Mouse (Mus musculus) gastrocnemius, postnatal 10 days (tissue): Measurements from ENCODE around the gene Trim14. TPM values are rescaled to one million over a fixed set of nuclear protein-coding genes. Genes with fewer than 3 reads are reported as not detected.

Source experiments
- DNase-seq: peaks from one replicate; pipeline ENCODE4 v3.0.0; 2021; ENCODE audit warnings: mixed read lengths
- total RNA-seq, 2 experiments: library from RNA; stranded (reverse); gene quantifications; 2 replicates each; pipeline ENCODE4 v1.2.3; 2021

Trim14 gene
- total RNA-seq, 2 experiments from 2014 or later = 0.63 to 0.93 TPM

- no peak for DNase-seq
Measured at GRCm38 (mm10) chr4:46526798-46527557, 9.0 kb downstream of the Trim14 start.

DNA sequence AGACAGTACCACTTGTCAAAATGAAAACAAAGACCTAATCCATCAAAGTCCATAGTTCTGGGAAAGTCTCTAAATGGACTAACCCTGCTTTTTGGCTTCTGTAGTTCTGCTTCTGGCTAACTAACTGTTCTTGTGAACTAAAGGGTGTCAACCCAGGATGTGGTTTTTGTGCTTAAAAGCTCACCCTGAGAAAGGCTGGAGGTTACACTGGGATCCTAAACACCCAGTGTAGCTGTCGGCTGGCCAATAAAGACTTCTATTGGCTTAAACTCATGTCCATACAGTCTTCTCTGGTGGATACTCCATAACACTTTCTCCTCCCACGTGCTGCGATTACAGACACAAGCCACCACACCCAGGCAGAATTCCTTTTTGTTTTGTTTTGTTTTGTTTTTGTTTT is 9.7 kb downstream of the Trim14 start:
- no peak for DNase-seq

DNA sequence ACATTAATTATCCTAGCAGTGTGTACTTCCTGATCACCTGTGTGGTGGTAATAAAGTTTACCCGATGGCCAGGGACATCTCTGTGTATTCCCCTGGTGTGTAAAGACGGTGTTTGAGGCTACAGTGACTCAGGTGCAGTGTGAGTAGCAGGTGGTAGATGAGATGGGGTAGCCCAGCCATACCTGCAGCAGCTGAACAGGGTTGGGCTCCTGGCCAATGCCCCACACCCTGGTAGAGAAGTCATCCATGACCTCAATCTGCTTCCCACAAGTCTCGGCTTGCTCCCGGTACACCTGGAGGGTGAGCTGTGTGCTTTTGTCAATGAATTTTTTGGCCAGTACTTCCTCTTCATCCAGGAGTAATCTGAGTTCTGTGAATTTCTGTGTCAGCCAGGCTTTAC is 12.6 kb downstream of the Trim14 start:
- DNase-seq = no peak

DNA sequence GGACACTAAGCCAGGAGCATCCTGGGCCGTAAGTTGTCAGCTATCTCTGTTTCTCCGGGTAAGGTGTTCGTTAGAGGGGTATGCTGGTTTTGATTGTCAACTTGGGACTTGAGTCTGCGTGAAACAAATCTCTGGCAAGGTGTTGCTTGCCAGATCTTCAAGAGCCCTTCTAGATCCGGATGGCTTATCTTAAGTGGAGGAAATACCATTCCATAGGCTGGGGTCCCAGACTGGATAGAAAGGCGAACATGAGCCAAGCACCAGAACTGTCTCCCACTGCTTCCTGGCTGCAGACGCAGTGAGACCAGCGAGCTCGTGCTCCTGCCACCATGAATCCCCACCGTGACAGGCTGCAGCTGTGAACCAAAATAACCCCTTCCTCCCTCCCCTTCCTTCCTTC is 14.5 kb downstream of the Trim14 start:
- DNase-seq = no peak

- DNase-seq = no peak
Measured at GRCm38 (mm10) chr4:46520491-46520890, 15.4 kb downstream of the Trim14 start.

DNA sequence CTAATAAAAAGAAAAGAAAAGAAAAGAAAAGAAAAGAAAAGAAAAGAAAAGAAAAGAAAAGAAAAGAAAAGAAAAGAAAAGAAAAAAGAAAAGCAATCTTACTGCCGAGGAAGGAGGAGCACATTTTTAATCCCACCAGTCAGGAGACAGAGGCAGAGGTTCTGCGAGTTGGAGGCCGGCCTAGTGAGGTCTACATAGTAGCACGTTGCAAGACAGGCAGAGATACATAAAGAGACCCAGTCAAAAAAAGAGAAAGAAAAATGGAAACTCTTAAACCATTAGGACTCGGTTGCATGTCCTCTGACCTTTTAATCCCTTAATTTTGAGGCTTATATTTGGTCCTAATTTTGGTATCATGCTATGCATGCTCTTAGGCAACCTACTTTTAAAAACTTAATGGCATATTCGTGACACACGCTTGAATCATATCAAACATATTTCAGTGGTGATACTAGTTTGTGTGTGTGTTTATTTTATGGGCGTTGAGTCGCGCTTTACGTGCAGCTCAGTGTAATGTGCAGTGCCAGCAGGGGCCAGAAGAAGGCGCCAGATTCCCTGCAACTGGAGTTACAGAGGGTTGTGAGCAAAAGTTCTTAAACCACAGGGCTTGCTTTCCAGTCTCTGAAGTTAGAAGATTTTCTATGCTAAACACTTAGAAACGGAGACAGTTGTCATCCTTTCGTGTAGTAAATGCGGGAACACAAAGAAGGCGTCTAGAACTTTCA is 28.0 kb downstream of the Trim14 start:
- peak; percentile 79 for DNase-seq

DNA sequence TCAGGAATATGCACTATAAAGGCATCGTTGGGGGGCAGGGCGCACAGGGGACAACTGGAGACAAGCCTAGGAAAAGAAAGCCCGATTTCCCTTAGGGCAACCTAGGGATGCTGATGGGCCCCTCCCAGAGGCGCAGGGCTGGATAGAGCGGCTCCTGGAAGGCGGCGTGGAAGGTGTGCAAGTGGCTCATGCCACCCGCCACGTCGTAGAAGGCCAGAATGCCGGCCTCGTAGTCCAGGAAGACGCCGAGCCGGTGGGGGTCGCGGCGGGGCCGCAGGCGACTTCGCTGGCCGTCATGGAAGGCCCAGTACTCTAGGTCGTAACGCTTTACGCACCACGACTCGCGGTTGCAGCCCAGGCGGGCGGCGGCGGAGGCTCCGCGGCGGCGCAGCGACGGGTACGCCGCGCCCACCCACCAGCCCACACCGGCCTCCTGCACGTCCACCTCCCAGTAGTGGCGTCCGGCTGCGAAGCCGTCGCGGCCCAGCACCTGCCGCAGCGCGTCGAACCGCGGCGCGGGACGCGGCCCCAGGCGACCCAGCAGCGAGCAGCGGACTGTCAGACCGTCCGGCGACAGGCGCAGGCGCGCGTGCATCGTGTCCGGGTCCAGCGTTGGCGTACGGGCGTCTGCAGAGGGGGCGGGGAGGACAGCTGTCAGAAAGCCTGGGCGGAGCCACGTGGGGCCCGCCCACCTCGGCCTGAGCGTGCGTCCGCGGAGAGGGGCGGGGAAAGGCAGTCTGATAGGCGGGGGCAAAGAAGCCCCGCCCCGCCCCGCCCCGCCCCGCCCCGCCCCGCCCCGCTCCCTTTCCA is 28.9 kb downstream of the Trim14 start:
- DNase-seq = peak; percentile 96

DNA sequence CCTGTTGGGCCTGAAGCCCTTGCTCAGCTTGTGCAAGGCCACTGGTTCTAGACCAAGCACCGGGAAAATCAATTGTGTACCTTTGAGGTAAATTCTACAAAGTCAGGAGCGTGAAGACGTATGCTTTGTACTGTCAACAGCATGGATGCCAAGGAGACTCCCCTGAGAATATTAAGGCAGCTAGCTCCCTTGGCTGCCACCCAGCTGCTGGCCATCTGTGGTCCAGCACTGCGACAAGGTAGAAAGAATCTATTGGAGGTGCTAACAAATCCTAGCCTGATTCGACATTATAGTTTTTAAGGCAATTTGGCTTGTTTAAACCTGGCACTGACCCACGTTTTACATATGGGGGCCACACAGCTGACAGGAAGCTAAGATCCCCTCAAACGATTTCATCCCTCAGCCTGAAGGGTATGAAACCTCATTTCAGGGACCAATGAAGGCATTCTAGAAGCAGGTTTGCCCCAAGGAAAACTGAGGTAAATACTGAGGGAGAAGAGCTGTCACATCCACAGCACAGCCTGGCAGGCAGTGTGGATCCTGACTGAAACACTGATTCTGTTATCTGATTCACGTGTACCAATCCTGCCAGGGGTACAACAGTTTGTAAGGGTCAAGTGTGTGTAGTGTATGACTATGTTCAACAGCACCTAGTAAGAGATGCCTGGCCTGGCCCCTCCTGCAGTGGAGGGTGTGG is 30.4 kb downstream of the Trim14 start:
- DNase-seq = no peak

DNA sequence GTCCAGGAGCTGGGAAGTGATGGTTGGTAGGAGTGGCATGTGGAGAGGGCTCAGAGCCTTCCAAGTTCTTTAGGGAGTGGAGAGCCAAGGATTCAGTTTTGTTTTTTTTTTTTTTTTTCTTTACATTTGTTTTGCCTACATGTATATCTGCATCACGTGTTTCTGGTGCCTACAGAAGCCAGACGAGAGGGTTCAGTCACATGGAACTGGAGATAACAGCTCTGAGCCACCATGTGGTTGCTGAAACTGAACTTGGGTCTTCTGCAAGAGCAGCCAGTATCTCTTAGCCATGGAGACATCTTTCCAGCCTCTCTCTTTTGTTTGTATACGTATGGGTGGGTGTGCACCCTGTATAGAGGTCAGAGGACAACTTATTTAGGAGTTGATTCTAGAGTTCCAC is 32.1 kb downstream of the Trim14 start:
- no peak for DNase-seq

DNA sequence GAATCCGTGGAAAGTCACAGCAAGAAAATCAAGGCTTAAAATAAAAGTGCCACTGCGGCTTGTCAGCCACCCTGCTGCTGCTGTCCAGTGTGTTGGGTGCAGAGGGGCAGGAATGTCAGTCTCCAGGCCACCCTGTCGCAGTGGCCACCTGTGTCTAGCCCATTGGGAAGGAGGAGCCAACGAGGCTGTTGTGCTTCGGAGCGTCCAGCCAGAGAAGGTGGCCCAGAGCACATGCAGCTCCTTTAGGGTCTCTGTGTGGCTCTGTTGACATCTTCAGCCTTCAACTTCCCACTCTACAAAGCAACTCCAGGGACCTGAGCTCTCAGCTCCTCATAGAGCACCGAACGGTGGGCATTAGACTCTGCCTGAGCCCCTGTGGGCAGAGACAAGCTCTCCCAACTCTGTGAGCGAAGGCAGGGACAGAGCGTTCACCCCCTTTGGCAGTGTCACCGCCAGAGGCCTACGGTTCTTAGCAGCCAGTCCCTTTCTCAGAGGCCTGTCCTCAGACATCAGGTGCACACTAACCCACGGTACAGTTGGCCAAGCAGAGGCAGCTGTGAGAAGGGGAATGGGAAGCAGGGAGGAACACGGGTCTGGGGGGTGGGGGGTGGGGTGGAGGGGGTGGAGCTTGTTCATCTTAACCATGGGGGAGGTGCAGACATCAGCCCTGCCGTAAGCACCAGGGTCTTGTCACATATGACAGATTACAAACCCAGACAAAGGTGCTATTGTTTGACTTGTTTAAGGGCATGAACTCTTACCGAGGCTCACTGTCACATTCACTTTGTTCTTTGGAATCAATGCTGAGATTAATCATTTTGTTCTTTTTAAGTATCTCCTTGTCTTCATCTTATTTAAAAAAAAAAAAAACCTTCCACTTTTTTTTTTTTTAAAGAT is 33.1 kb downstream of the Trim14 start:
- no peak for DNase-seq

GRCm38 (mm10) chr4:46498976-46499375 is 37.0 kb downstream of the Trim14 start:
- peak; percentile 42 for DNase-seq

DNA sequence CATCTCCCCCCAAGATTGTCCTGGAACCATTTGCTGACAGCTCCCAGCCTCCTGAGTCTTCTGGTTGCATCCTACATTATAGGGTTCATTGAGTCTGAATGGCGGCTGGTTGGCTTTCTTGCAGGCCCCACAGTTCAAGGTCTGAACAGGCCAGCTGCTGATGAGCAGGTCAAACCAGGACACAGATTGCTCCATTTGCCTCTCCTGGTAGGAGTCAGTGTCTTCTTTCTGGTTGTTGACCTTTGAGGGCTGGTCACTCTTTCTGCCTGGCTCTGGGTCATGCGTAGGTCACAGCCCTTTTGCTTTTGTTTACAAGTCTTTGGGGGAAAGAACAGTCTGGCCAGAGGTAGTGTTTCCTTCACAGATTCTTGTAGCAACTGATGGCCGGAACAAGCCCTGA is 37.4 kb downstream of the Trim14 start:
- DNase-seq = no peak

DNA sequence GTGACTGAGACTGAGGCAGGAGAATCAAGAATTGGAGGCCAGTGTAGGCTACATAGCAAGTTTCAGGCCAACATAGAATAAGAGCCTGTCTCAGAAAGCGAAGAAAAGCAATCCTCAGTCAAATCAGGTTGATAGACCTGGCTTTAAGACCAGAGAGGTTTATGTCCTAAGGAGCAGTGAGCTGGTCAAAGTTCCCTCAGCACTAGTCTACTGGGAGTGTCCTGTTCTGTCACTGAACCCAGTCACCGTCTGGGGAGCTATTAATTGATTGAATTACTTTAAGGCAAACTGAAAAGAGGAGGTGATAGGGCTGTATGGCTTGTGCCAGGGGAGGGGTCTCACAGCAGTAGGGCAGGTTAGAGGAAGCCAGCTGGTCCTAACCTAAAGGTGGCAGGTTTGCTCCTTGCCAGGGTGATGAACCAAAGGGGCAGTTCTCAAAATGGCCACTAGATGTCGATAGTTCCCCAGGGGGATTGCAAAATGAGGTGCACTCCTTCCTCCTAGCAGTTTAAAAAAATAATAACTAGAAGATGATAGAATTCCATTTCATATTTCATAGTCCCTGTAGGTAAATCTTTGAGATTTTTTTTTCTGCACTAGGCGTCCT is 38.6 kb downstream of the Trim14 start:
- DNase-seq = peak; percentile 68

GRCm38 (mm10) chr4:46495543-46495942 is 40.4 kb downstream of the Trim14 start:
- no peak for DNase-seq

DNA sequence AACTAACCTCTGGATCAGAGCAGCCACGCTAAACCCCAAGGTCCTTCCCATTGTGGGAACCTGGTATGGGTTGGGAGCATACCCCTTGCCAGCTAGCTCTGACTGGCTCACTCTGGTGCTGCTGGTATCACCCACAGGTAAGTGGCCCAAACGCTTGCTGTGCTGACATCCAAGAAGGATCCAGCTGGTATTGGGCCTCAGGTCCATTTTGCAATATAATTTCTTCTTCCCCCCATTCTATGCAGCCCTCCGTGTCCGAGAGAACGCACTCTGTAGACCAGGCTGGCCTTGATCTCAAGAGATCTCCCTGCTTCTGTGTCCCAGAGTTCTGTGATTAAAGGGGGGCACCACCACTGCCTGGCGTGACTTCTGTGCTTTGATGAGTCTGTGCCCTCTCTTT is 42.9 kb downstream of the Trim14 start:
- DNase-seq = no peak

- DNase-seq = peak; percentile 96
Measured at GRCm38 (mm10) chr4:46489028-46489925, 46.7 kb downstream of the Trim14 start, which contains the start of gene Nans. Nans (plus strand) TSS chr4:46489248.

DNA sequence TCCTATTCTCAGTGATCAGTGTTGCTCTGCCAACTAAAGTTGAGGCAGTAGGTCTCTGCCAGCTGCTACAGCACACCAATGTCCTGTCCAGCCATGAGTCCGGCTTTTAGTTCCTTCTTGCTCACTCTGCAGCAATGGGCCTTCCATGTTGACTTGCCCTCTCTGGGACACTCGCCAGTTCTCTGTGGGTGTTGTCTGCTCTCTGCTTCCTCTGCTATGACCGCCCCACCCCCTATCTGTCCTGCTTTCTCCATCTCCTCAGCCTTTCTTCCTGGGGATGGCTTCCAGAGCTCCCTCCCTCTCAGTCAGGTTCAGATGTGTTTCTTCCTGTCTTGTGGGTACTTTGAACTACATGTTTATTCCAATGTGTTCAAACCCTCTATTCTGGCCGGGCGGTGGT is 48.6 kb downstream of the Trim14 start:
- DNase-seq = peak; percentile 40

DNA sequence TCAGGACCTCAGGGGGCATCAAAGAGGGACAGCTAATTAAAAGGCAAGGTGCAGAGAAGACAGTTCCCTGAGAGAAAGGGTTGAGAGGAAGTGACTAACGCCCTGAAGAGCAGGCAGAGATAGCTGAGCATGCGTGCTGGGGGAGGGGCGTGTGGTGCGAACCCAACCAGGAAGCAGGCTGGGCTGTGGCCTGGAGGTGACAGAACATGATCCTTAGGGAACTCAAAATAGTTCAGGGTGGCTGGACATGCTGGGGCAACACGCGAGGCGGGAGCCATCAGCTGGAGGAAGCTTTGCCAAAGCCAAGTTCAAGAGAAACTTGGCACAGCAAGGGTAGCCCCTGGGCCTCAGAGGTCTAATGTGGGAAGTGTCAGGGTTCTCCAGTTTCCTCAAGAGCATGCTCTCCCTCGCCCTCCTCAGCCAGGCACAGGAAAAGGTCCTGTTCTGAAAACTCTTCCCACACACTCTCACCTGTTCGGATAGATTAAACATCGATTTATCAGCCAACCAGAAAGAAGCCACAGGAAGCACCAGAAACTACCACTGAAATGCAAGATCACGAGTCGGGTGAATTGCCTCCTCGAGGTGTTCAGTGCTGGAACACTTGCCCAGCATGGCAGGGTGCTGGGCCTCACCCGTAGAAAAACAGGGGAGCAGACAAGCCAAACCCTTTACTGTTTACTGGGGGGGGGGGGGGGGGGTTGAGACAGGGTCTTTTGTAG is 50.1 kb downstream of the Trim14 start:
- DNase-seq = peak; percentile 74

DNA sequence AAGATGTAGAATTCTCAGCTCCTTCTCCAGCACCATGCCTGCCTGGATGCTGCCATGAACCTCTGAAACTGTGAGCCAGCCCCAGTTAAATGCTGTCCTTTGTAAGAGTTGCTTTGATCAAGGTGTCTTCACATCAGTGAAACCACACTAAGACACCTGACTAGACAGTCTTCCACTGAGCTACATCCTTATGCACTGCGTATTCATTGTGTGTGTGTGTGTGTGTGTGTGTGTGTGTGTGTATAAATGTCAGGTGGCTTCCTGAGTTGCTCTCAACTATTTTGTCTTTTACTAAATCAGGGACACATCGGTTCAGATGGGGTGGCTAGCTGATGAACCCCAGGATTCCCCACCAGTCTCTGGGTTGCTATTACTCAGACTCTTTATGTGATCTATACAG is 56.9 kb downstream of the Trim14 start:
- DNase-seq = no peak
